ENCODE assay signal across 15 mouse cellular contexts in the genomic region with DNA sequence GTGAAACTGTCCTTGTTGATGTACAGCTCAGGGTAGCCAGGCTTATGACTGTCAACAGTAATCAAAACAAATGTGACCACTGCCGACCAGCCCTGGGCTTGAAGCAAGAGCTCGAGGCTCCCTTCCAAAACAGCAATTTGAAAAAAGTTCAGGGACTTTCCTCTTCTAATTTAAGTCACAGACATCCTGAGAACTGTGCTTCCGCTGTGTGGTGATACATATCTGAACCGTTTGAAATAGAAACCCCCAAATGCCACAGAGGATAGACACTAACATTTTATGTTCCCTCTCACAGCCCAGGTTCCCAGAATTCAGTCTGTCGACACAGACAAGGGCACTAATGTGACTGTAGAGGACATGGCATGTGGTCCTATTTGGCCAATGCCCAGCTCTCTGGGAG. TPM values are rescaled to one million over a fixed set of nuclear protein-coding genes. Genes with fewer than 3 reads are reported as not detected.
A peak's percentile ranks its signal among the peaks of the same experiment; 100 is the strongest.
DNase-seq lines count a peak whose midpoint lies in the region; ATAC-seq and TF ChIP-seq lines count a peak whose summit lies in the region.
"Had no signal": no experiment of that assay in that cellular context is flagged by ENCODE, and none has a peak within 500 bp of the region (broad histone marks: within the 10 kb centered on the region; RNA-seq: fewer than 3 reads in every experiment).

No protein-coding gene starts in this region.

- H3K9me3 ChIP-seq in CH12.LX (replicated peaks; ENCODE audit: low read length): no peaks in the 10 kb centered on the region
- H3K9me3 ChIP-seq: forebrain, embryonic 15.5 days; limb, embryonic 15.5 days; midbrain, embryonic 12.5 days had no signal

- H3K27ac ChIP-seq in gastrocnemius, adult 2 months: peak overlapping the region; percentile 60
- H3K27ac ChIP-seq in CH12.LX (ENCODE audit: insufficient read depth, low read depth): no peak overlapping the region
- H3K27ac ChIP-seq: forebrain, embryonic 15.5 days; hindbrain, embryonic 14.5 days; limb, embryonic 15.5 days; midbrain, embryonic 12.5 days had no signal

- peak; percentile 54 for TF ChIP-seq EP300 in CH12.LX (IDR thresholded peaks at IDR 0.05; ENCODE audit: low read length)

- no peak overlapping the region for H3K4me3 ChIP-seq in gastrocnemius, adult 2 months
- no peak overlapping the region for H3K4me3 ChIP-seq in CH12.LX (replicated peaks in 1 of 3; ENCODE audit: low read depth in 2 of 3, low read length in 2 of 3, poor library complexity in 1 of 3)
- H3K4me3 ChIP-seq: forebrain, embryonic 15.5 days; limb, embryonic 15.5 days; midbrain, embryonic 12.5 days had no signal

- TF ChIP-seq RAD21 in CH12.LX (IDR thresholded peaks at IDR 0.05; ENCODE audit: low read depth, low read length): no peak

- H3K27me3 ChIP-seq in CH12.LX (replicated peaks): no peaks in the 10 kb centered on the region
- H3K27me3 ChIP-seq: forebrain, embryonic 15.5 days; limb, embryonic 15.5 days had no signal

- peak; percentile 52 for DNase-seq in gastrocnemius, adult 2 months
- DNase-seq in gastrocnemius, postnatal 4 days (ENCODE audit: low spot score in 2 of 2): no peak
- peak; percentile 53 for DNase-seq in CH12.LX (ENCODE audit: extremely low read depth)
- DNase-seq in thymus, postnatal 14 days: peak; percentile 13
- DNase-seq in kidney, postnatal 10 days: no peak
- no peak for DNase-seq in retina, embryonic 14.5 days (ENCODE audit: low spot score)
- DNase-seq in adrenal gland, adult 2 months: no peak
- DNase-seq: cerebellum, adult 9-10 months; gastrocnemius, postnatal 36 days; kidney, adult 2 months had no signal

- no peak for TF ChIP-seq POLR2A in CH12.LX (IDR thresholded peaks at IDR 0.05; ENCODE audit: low read depth, low read length)

- H3K9ac ChIP-seq in CH12.LX (ENCODE audit: insufficient read depth, low read depth): no peak overlapping the region
- H3K9ac ChIP-seq: forebrain, embryonic 15.5 days; hindbrain, embryonic 14.5 days; limb, embryonic 15.5 days; midbrain, embryonic 12.5 days had no signal

- in situ Hi-C loops in CH12.LX (cut with MboI; ENCODE audit: low pct_ligation_motif_present, low pct_unique_long_range_greater_than_20kb, low sequenced_read_pairs): no loop called here

- no peaks in the 10 kb centered on the region for H3K36me3 ChIP-seq in CH12.LX (replicated peaks in 1 of 2; ENCODE audit: control insufficient read depth in 1 of 2, insufficient read depth in 1 of 2, low read length in 1 of 2)
- H3K36me3 ChIP-seq: forebrain, embryonic 15.5 days; limb, embryonic 15.5 days; midbrain, embryonic 12.5 days had no signal

- no peak for TF ChIP-seq CTCF in gastrocnemius, adult 2 months (IDR thresholded peaks at IDR 0.05)
- TF ChIP-seq CTCF in CH12.LX (conservative IDR thresholded peaks at IDR 0.05 in 1 of 2, IDR thresholded peaks at IDR 0.05 in 1 of 2; ENCODE audit: low read depth in 2 of 2, low read length in 2 of 2): no peak

- dilution Hi-C loops in CH12.LX (cut with MboI; ENCODE audit: extremely low pct_ligation_motif_present, extremely low pct_unique_long_range_greater_than_20kb, low sequenced_read_pairs): no loop called here

- peak; percentile 37 for ATAC-seq in megakaryocyte, adult 5-6 weeks (ENCODE audit: poor library complexity, severe bottlenecking)

- H3K4me2 ChIP-seq in CH12.LX (ENCODE audit: insufficient read depth, low read depth, poor library complexity, severe bottlenecking): 0 out of 2 replicates have a peak overlapping the region, but pooled peaks have one; percentile 9
- H3K4me2 ChIP-seq: forebrain, embryonic 15.5 days; hindbrain, embryonic 14.5 days; limb, embryonic 15.5 days; midbrain, embryonic 12.5 days had no signal

- peaks cover 7 to 21% of the 10 kb centered on the region in 2 experiments for H3K4me1 ChIP-seq in CH12.LX (ENCODE audit: control insufficient read depth in 1 of 2, insufficient read depth in 2 of 2)
- H3K4me1 ChIP-seq: limb, embryonic 15.5 days had no signal

- intact Hi-C loops in gastrocnemius, adult 2 months (cut with DNase I): no loop called here

- H3K79me2 ChIP-seq in CH12.LX (replicated peaks; ENCODE audit: control insufficient read depth, extremely low read depth, insufficient read depth, poor library complexity, severe bottlenecking): no peaks in the 10 kb centered on the region

TF ChIP-seq in CH12.LX, 34 proteins besides CTCF, POLR2A, EP300 and RAD21:
- peak; percentile 86 for TF ChIP-seq MEF2A (IDR thresholded peaks at IDR 0.05; ENCODE audit: borderline replicate concordance, low read depth, low read length)
- TF ChIP-seq SMC3 (IDR thresholded peaks at IDR 0.05; ENCODE audit: low read depth, low read length): no peak
- peak; percentile 56; the same call in 1 of the 2 replicates for TF ChIP-seq ETS1 (conservative IDR thresholded peaks at IDR 0.05; ENCODE audit: low read depth, low read length)
- TF ChIP-seq GABPA (IDR thresholded peaks at IDR 0.05; ENCODE audit: insufficient replicate concordance, low read depth, low read length): no peak
- peak; percentile 57; the same call in 1 of the 2 replicates for TF ChIP-seq IRF4 (IDR thresholded peaks at IDR 0.05; ENCODE audit: low read depth, low read length)
- no peak for TF ChIP-seq TCF12 (IDR thresholded peaks at IDR 0.05; ENCODE audit: low read depth, low read length)
- TF ChIP-seq PAX5 (IDR thresholded peaks at IDR 0.05; ENCODE audit: low read length): no peak
- TF ChIP-seq KAT2A (IDR thresholded peaks at IDR 0.05; ENCODE audit: insufficient replicate concordance, low read length): no peak
- TF ChIP-seq ZNF384 (IDR thresholded peaks at IDR 0.05; ENCODE audit: low read depth, low read length): peak; percentile 59; the same call in 1 of the 2 replicates

RNA-seq across cellular contexts. Expression of a gene that starts 18.9 kb away (rescaled TPM):
- total RNA-seq in gastrocnemius, adult 2 months (2021): 10 to 100 TPM; 42.5 to 58.4 TPM
- total RNA-seq in gastrocnemius, postnatal 4 days (2021): 100 to 1,000 TPM; 205 to 231 TPM
- total RNA-seq in CH12.LX (2012; rRNA removed): not detected in 2 replicates
- total RNA-seq in CH12.LX (2014; rRNA removed): not detected in 2 replicates
- not detected in 2 replicates for polyA plus RNA-seq in CH12.LX (2012; ENCODE audit: insufficient read length, low read depth)
- total RNA-seq in megakaryocyte, adult 5-6 weeks (2015): not detected in 2 replicates
- not detected in 2 replicates for total RNA-seq in megakaryocyte, adult 5-6 weeks (2017)
- 10 to 100 TPM; 22.4 to 46.6 TPM for total RNA-seq in adrenal gland, adult 2 months (2021)
- polyA plus RNA-seq in adrenal gland, adult 2 months (2012; rRNA removed): 6.2 and 8.0 TPM in 2 replicates
- polyA plus RNA-seq: forebrain, embryonic 15.5 days; midbrain, embryonic 12.5 days had no signal

Comparison
In these comparisons a context has a peak if more than half of its experiments do, and no peak if none do; other contexts are left out.
1. DNase-seq: peak in gastrocnemius, adult 2 months (single experiment), CH12.LX (single experiment) and thymus, postnatal 14 days (single experiment); none in gastrocnemius, postnatal 4 days (0 of 2), kidney, postnatal 10 days (single experiment), retina, embryonic 14.5 days (single experiment) and adrenal gland, adult 2 months (single experiment).
2. RNA of a gene that starts 18.9 kb away (total RNA-seq): 205 to 231 TPM in gastrocnemius, postnatal 4 days, 42.5 to 58.4 TPM in gastrocnemius, adult 2 months and 22.4 to 46.6 TPM in adrenal gland, adult 2 months; not detected in CH12.LX and not detected in megakaryocyte, adult 5-6 weeks; every median in the first group is over 10 times any median in the second.